Mouse (Mus musculus): Measurements from ENCODE around the gene Kank3. TPM values are rescaled to one million over a fixed set of nuclear protein-coding genes. Genes with fewer than 3 reads are reported as not detected.

Gene Kank3
- polyA plus RNA-seq, 1 experiment from 2014 or later = 77.8 TPM

GRCm38 (mm10) chr17:33782067-33782466 is 28.3 kb upstream of the Kank3 start:
- 25% methylated on average over 4 of the region's 4 CpGs for WGBS
- no peak for ATAC-seq (ENCODE audit: borderline replicate concordance, extremely low read depth, low FRiP score, low TSS enrichment)
- Histone ChIP-seq H3K9ac (peak overlapping the region; percentile 55; the same call in 1 of the 2 replicates), H3K27me3 (no peaks in the 10 kb centered on the region), H3K36me3 (peaks cover 12% of the 10 kb centered on the region), H3K9me3 (no peaks in the 10 kb centered on the region), H3K4me1 (peaks cover 54% of the 10 kb centered on the region), H3K27ac (peak overlapping the region; percentile 89), H3K4me2 (peak overlapping the region; percentile 95), H3K4me3 (peak overlapping the region; percentile 53)

DNA sequence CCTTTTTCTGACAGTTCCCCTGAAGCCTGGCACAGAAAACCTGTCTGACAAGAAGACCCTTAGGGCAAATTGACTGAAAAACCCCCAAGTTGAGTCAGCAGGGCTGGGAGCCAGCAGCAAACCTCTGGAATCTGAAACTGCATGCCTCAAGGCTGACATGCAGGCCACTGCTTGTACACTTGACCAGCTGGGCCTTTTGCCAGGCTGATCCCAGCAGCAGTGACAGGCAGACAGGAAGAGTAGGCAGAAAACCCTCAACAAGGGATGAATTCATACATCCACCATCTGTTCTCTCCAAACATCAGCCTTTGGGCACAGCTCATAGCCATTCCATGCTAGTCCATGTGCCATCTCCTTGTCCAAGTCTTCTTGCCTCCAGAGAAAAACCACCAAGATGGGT is 26.9 kb upstream of the Kank3 start:
- H3K4me3 ChIP-seq = no peak overlapping the region
- H3K4me2 ChIP-seq = no peak overlapping the region
- peaks cover 49% of the 10 kb centered on the region for H3K4me1 ChIP-seq
- H3K9ac ChIP-seq = no peak overlapping the region
- H3K27me3 ChIP-seq = no peaks in the 10 kb centered on the region
- peak overlapping the region; percentile 68 for H3K27ac ChIP-seq
- H3K9me3 ChIP-seq = no peaks in the 10 kb centered on the region
- ATAC-seq (ENCODE audit: borderline replicate concordance, extremely low read depth, low FRiP score, low TSS enrichment) = peak; percentile 17; the same call in 1 of the 2 replicates
- H3K36me3 ChIP-seq = no peaks in the 10 kb centered on the region

DNA sequence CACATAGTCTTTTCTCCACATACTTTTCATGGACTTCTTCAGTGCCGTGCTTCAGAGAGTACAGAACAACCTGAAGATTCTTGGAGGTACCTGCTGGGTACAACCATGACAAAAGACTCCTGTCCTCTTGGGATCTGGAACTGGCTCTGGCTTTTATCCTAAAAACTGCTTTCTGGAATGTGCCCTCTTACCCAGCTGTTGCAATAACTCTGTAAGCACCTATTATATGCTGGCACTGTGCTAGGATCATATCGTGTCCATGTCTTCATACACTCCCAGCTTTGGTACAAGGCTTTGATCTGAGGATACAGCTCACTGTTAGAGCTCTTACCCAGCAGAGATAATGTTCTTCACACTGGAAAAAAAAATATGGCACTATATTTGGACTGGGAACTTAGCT is 25.4 kb upstream of the Kank3 start:
- WGBS = 50% methylated on average over 2 of the region's 2 CpGs
- H3K4me3 ChIP-seq = no peak overlapping the region

GRCm38 (mm10) chr17:33786375-33786774 is 23.9 kb upstream of the Kank3 start:
- Histone ChIP-seq H3K9ac (no peak overlapping the region), H3K36me3 (no peaks in the 10 kb centered on the region), H3K4me3 (no peak overlapping the region), H3K9me3 (no peaks in the 10 kb centered on the region), H3K27me3 (no peaks in the 10 kb centered on the region), H3K27ac (no peak overlapping the region), H3K4me1 (peaks cover 21% of the 10 kb centered on the region), H3K4me2 (no peak overlapping the region)
- ATAC-seq (ENCODE audit: borderline replicate concordance, extremely low read depth, low FRiP score, low TSS enrichment) = no peak
- WGBS = 81% methylated on average over 18 of the region's 18 CpGs

More for the DNA sequence above, 25.4 kb upstream of the Kank3 start:
- no peak for ATAC-seq (ENCODE audit: borderline replicate concordance, extremely low read depth, low FRiP score, low TSS enrichment)
- no peak overlapping the region for H3K9ac ChIP-seq
- no peak overlapping the region for H3K4me2 ChIP-seq
- no peaks in the 10 kb centered on the region for H3K27me3 ChIP-seq
- H3K9me3 ChIP-seq = no peaks in the 10 kb centered on the region
- peaks cover 34% of the 10 kb centered on the region for H3K4me1 ChIP-seq
- H3K27ac ChIP-seq = no peak overlapping the region
- no peaks in the 10 kb centered on the region for H3K36me3 ChIP-seq

DNA sequence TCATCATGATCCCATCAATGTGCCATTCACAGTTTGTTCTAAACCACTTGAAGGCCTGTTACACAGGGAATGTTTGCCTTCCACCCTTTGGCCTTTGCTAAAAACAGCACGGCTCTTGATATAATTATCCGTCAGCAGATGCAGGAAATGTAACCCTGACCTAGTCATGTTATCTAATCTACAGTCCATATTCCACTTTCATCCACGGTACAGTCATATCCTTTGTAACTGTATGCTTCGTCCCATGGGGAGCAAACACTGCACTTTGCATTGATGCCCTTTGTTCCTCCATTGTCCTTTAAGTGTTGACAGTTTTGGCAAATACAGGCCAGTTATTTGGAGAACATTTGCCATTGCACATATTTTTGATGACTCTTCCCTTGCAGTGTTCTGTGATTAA is 21.6 kb upstream of the Kank3 start:
- Histone ChIP-seq H3K4me2 (no peak overlapping the region), H3K27ac (no peak overlapping the region)
- no peak for ATAC-seq (ENCODE audit: borderline replicate concordance, extremely low read depth, low FRiP score, low TSS enrichment)

GRCm38 (mm10) chr17:33798306-33798705 is 12.0 kb upstream of the Kank3 start:
- Histone ChIP-seq H3K4me1 (no peaks in the 10 kb centered on the region), H3K36me3 (no peaks in the 10 kb centered on the region), H3K4me3 (no peak overlapping the region), H3K9me3 (no peaks in the 10 kb centered on the region), H3K9ac (no peak overlapping the region), H3K27me3 (no peaks in the 10 kb centered on the region), H3K27ac (no peak overlapping the region), H3K4me2 (no peak overlapping the region)
- WGBS = 39% methylated on average over 3 of the region's 3 CpGs
- no peak for ATAC-seq (ENCODE audit: borderline replicate concordance, extremely low read depth, low FRiP score, low TSS enrichment)

More for the DNA sequence above, 21.6 kb upstream of the Kank3 start:
- peaks cover under 1% of the 10 kb centered on the region; the same call in 1 of the 2 replicates for H3K4me1 ChIP-seq
- no peaks in the 10 kb centered on the region for H3K36me3 ChIP-seq
- no peak overlapping the region for H3K9ac ChIP-seq
- H3K4me3 ChIP-seq = no peak overlapping the region
- no peaks in the 10 kb centered on the region for H3K27me3 ChIP-seq
- WGBS = 16% methylated on average over 4 of the region's 4 CpGs
- H3K9me3 ChIP-seq = no peaks in the 10 kb centered on the region

DNA sequence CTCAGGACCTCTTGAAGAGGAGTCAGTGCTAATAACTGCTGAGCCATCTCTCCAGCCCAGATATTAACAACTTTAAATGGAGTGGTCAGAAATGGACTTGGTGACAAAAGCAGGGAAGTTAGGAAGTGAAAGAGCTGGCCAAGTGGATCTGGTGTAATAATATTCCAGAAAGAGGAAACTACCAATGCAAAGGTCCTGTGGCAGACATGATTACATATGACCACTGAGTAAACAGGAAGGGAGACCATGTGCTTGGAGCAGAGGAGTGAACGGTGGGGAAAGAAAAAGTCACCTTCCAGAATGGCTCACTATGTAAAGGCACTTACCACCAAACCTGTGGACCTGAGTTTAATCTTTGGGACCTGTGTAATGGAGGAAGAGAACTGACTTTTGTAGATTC is 11.0 kb upstream of the Kank3 start:
- no peak overlapping the region for H3K27ac ChIP-seq
- 19% methylated on average over 1 of the region's 1 CpGs for WGBS
- H3K4me2 ChIP-seq = no peak overlapping the region
- no peak for ATAC-seq (ENCODE audit: borderline replicate concordance, extremely low read depth, low FRiP score, low TSS enrichment)
- H3K9me3 ChIP-seq = no peaks in the 10 kb centered on the region
- H3K4me3 ChIP-seq = no peak overlapping the region
- H3K9ac ChIP-seq = no peak overlapping the region
- H3K27me3 ChIP-seq = no peaks in the 10 kb centered on the region
- no peaks in the 10 kb centered on the region for H3K36me3 ChIP-seq
- H3K4me1 ChIP-seq = no peaks in the 10 kb centered on the region

GRCm38 (mm10) chr17:33802221-33802620 is 8.1 kb upstream of the Kank3 start:
- no peak overlapping the region for H3K9ac ChIP-seq
- peaks cover 3% of the 10 kb centered on the region; the same call in 1 of the 2 replicates for H3K4me1 ChIP-seq
- no peak overlapping the region for H3K27ac ChIP-seq
- no peaks in the 10 kb centered on the region for H3K36me3 ChIP-seq
- 0% methylated on average over 2 of the region's 2 CpGs for WGBS
- H3K9me3 ChIP-seq = no peaks in the 10 kb centered on the region
- H3K4me3 ChIP-seq = no peak overlapping the region
- no peak for ATAC-seq (ENCODE audit: borderline replicate concordance, extremely low read depth, low FRiP score, low TSS enrichment)
- no peak overlapping the region for H3K4me2 ChIP-seq
- H3K27me3 ChIP-seq = no peaks in the 10 kb centered on the region

DNA sequence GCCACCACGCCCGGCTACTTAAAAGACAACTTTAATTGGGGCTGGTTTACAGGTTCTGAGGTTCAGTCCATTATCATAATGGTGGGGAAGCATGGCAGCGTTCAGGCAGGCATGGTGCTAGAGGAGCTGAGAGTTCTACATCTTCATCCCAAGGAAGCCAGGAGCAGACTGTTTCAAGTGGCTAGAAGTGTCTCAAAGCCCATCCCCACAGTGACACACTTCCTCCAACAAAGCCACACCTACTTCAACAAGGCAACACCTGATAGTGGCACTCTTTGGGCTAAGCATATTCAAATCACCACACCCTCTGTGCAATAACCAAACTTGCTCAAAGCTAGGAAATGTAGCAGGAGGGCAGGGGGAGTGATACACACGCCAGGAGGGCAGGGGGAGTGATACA is 6.1 kb upstream of the Kank3 start:
- Histone ChIP-seq H3K4me3 (no peak overlapping the region), H3K27me3 (no peaks in the 10 kb centered on the region), H3K9ac (0 out of 2 replicates have a peak overlapping the region, but pooled peaks have one; percentile 1), H3K27ac (peak overlapping the region; percentile 68), H3K9me3 (no peaks in the 10 kb centered on the region), H3K4me1 (peaks cover 6% of the 10 kb centered on the region; the same call in 1 of the 2 replicates), H3K4me2 (no peak overlapping the region), H3K36me3 (no peaks in the 10 kb centered on the region)
- ATAC-seq (ENCODE audit: borderline replicate concordance, extremely low read depth, low FRiP score, low TSS enrichment) = no peak
- 49% methylated on average over 4 of the region's 4 CpGs for WGBS

DNA sequence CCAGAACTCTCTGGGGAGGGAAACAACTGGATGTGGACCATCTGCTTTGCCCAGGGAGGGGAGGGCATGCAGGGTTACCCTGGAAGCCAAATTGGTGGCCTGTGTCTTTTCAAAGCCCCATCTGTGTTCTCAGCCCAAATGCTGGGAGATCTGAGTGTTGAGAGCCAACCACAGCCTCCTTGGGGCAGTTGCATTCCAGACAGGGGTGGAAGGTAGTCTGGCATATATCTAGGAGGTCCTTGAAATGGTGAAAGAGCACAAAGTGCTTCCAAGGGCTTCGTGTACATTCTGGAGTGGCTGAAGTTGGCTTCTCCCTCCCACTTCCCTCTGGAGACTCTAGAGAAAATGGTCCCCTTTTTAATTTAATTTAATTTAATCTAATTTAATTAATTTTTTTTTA is 5.6 kb upstream of the Kank3 start:
- Histone ChIP-seq H3K4me3 (no peak overlapping the region), H3K9me3 (no peaks in the 10 kb centered on the region), H3K9ac (no peak overlapping the region), H3K27ac (peak overlapping the region; percentile 68), H3K4me1 (peaks cover 6% of the 10 kb centered on the region; the same call in 1 of the 2 replicates), H3K27me3 (no peaks in the 10 kb centered on the region), H3K36me3 (no peaks in the 10 kb centered on the region), H3K4me2 (no peak overlapping the region)
- 41% methylated on average over 1 of the region's 1 CpGs for WGBS
- ATAC-seq (ENCODE audit: borderline replicate concordance, extremely low read depth, low FRiP score, low TSS enrichment) = 0 out of 2 replicates have a peak, but pooled peaks have one; percentile 42

- Histone ChIP-seq H3K9me3 (no peaks in the 10 kb centered on the region), H3K9ac (no peak overlapping the region), H3K36me3 (no peaks in the 10 kb centered on the region), H3K27ac (no peak overlapping the region), H3K4me1 (peaks cover 25% of the 10 kb centered on the region), H3K4me3 (no peak overlapping the region), H3K27me3 (no peaks in the 10 kb centered on the region), H3K4me2 (no peak overlapping the region)
- WGBS = 45% methylated on average over 8 of the region's 9 CpGs
- no peak for ATAC-seq (ENCODE audit: borderline replicate concordance, extremely low read depth, low FRiP score, low TSS enrichment)
Measured at GRCm38 (mm10) chr17:33807181-33807888, 3.0 kb upstream of the Kank3 start.

- peaks cover 33% of the 10 kb centered on the region for H3K4me1 ChIP-seq
- H3K4me3 ChIP-seq = no peak overlapping the region
- H3K9me3 ChIP-seq = no peaks in the 10 kb centered on the region
- WGBS = 31% methylated on average over 10 of the region's 10 CpGs
- no peak for ATAC-seq (ENCODE audit: borderline replicate concordance, extremely low read depth, low FRiP score, low TSS enrichment)
- H3K4me2 ChIP-seq = no peak overlapping the region
- H3K9ac ChIP-seq = no peak overlapping the region
- H3K27ac ChIP-seq = no peak overlapping the region
- H3K27me3 ChIP-seq = no peaks in the 10 kb centered on the region
- H3K36me3 ChIP-seq = no peaks in the 10 kb centered on the region
Measured at GRCm38 (mm10) chr17:33808192-33808591, 2.1 kb upstream of the Kank3 start.

All from lung, embryonic 15.5 days (tissue).